Mouse (Mus musculus): ENCODE measurements at regions not wholly inside any gene's neighbourhood (a gene's known extent, or its start where the extent isn't known, plus 50 kb on each side); places are given as distances from the start of the nearest gene placed in this dataset.

- Histone ChIP-seq H3K36me3 (ENCODE audit: inconsistent target) (no peaks in the 10 kb centered on the region), H3K27ac (no peak overlapping the region), H3K4me3 (ENCODE audit: inconsistent target) (no peak overlapping the region), H3K79me2 (ENCODE audit: inconsistent target) (no peaks in the 10 kb centered on the region)
- 36% methylated on average over 5 of the region's 5 CpGs for WGBS (ENCODE audit: missing documents)
Measured at GRCm38 (mm10) chr9:32815473-32815872, 179.5 kb downstream of the Ets1 start.

DNA sequence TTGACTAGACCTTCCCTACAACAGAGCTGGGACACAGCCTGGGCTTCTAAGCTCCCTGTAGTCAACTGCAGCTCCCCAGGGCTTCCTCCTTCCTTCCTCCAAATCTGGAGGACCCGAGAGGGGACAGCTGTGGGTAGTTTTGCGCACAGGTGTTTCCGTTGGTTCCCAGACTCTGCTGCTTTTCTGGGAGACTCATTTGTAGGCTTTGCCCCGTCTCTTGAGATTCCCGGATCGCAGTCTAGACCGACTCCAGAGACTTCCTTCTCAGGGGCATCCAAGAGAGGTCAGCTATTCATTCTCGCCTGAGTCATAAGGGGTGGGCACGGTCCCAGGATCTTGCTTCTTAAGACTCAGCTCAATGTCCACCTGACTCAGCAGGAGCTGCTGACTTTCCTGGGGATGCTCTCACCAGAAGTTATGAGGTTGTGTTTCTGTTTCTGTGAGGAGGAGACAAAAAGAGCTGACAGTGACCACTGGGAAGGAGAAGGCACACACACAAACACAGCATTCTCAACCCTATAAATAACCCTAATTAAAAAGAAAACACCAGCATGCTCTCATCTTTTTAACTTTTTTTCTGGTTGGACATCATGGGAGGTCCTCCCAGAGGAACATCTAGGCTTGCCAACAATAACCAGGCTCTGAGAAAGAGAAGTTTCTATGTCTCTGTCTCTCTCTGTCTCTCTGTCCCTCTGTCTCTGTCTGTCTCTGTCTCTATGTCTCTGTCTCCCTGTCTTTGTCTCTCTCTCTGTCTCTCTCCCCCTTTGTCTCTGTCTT lies 180.8 kb downstream of the Ets1 start:
- WGBS (ENCODE audit: missing documents): 45% methylated on average over 9 of the region's 9 CpGs
- no peak overlapping the region for H3K4me3 ChIP-seq (ENCODE audit: inconsistent target)
- no peaks in the 10 kb centered on the region for H3K79me2 ChIP-seq (ENCODE audit: inconsistent target)
- no peak overlapping the region for H3K27ac ChIP-seq
- H3K36me3 ChIP-seq (ENCODE audit: inconsistent target): no peaks in the 10 kb centered on the region

DNA sequence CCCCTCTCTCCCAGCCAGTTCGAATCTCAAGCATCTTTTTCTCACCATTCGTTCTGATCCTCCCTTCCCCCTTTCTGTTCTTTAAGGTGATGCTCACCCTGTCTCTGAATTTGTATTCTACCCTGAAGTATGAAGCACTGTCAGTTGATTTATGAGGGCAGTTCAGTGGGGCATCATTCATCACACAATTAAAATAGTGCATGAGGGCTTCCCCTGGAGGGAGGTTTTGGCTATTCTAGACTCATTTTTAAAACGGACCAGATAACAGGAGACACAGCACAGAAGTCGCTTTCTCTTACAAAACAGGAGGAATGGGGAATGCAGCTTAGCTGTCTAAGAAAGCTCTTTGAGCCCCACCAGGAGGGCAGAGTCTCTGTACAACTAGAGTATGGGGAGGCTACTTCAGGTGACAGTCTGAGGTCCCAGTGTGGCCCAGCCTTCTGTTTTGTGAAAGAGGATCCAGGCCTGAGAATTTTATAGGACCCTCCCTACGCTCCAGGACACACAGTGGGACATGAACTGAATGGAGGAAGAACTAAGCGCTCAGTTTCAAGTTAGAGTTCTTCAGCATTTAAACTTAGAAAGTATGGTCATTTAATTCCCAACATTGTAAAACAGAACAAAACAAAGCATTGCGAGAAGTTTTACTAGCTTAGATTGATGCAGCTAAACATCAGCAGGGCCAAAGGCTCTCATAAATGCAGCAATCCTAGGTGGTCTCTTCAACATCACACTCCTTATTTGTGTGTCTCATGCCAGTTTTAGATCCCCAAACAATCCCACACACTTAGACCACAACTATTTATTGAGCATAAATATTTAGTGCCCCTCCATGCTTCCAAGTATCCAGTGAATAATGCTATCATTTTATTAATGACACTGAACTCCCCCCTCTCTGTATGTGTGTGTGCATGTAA lies 181.7 kb downstream of the Ets1 start:
- no peaks in the 10 kb centered on the region for H3K36me3 ChIP-seq (ENCODE audit: inconsistent target)
- WGBS (ENCODE audit: missing documents): 88% methylated on average over 7 of the region's 7 CpGs
- H3K79me2 ChIP-seq (ENCODE audit: inconsistent target): no peaks in the 10 kb centered on the region
- no peak overlapping the region for H3K4me3 ChIP-seq (ENCODE audit: inconsistent target)
- no peak overlapping the region for H3K27ac ChIP-seq

DNA sequence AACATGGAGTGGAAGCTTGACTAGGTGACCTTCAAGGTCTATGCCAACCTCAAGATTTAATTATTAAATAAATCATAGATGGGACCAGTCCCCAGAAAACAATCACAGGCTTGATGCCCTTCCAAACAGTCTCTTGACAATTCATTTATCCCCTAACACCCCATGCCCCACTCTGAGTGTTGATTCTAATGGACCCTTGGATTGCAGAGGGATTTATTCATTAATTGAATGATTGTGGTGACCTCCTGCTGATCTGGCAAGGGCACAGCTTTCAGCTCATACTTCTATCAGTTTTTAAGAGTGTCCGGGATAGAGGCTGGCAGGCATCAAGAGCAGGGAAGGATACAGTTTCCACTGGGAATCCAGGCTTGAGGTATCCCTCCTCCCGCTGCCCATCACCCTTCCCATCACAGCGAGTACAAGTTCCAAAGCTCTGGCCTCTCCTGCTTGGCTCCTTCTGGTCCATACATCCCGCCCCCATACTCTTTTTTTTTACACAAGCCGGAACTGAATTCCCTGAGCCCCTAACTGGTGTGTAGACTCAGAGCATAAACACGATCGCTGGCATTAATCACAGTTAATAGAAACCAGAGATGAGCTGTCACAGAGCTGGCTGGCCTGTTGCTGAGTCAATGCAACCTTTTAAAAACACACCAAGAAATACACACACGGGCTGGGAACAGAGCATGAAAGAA lies 187.6 kb downstream of the Ets1 start:
- Histone ChIP-seq H3K4me3 (ENCODE audit: inconsistent target) (no peak overlapping the region), H3K27ac (no peak overlapping the region), H3K79me2 (ENCODE audit: inconsistent target) (no peaks in the 10 kb centered on the region), H3K36me3 (ENCODE audit: inconsistent target) (no peaks in the 10 kb centered on the region)
- WGBS (ENCODE audit: missing documents): 92% methylated on average over 8 of the region's 8 CpGs

DNA sequence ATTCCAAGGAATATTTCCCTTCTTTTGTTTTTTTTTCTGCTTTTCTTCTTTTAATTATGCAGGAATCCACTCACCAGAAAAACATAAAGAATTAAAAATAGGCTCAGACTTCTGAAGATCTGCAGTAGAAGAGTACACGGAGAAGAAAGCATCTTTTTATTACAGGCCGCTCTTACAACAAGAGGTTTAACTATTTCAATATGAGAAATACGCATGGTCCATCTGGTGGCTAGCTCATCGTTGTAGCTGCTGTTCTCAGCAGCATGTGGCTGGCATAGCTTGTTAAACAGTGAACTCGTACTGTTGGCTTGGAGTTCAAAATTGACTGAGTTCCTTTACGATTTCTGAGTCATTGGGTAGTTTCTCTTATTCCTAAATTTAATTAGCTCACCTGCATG lies 188.1 kb downstream of the Ets1 start:
- H3K4me3 ChIP-seq (ENCODE audit: inconsistent target): no peak overlapping the region
- no peaks in the 10 kb centered on the region for H3K36me3 ChIP-seq (ENCODE audit: inconsistent target)
- 100% methylated on average over 6 of the region's 6 CpGs for WGBS (ENCODE audit: missing documents)

GRCm38 (mm10) chr9:32830268-32830891 lies 194.4 kb downstream of the Ets1 start:
- WGBS (ENCODE audit: missing documents): 95% methylated on average over 2 of the region's 2 CpGs
- H3K27ac ChIP-seq: no peak overlapping the region
- H3K79me2 ChIP-seq (ENCODE audit: inconsistent target): no peaks in the 10 kb centered on the region
- H3K36me3 ChIP-seq (ENCODE audit: inconsistent target): no peaks in the 10 kb centered on the region
- no peak overlapping the region for H3K4me3 ChIP-seq (ENCODE audit: inconsistent target)

More for the DNA sequence above, 188.1 kb downstream of the Ets1 start:
- no peaks in the 10 kb centered on the region for H3K79me2 ChIP-seq (ENCODE audit: inconsistent target)
- H3K27ac ChIP-seq: no peak overlapping the region

DNA sequence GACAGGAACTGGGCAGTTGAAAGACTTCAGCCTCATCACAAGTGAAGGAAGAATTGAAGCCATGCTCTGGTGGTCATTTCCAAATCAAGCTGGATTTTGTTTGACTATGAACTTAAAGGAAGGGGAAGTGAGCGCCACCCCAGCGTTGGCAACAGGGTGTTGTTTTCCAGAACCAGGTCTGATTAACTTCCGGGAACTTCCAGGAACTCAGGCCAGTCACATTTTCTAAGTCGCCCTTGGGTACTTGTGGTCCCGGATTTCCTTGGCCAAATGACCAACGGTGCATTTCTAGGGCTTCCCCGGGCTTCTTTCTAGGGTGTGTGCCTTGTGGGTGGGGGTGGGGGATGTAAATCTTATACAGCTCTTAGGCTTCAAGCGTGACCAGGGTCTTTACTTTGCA lies 197.4 kb downstream of the Ets1 start:
- H3K79me2 ChIP-seq (ENCODE audit: inconsistent target): no peaks in the 10 kb centered on the region
- WGBS (ENCODE audit: missing documents): 85% methylated on average over 8 of the region's 8 CpGs
- no peaks in the 10 kb centered on the region for H3K36me3 ChIP-seq (ENCODE audit: inconsistent target)
- no peak overlapping the region for H3K4me3 ChIP-seq (ENCODE audit: inconsistent target)
- H3K27ac ChIP-seq: no peak overlapping the region

- H3K36me3 ChIP-seq (ENCODE audit: inconsistent target): no peaks in the 10 kb centered on the region
- H3K79me2 ChIP-seq (ENCODE audit: inconsistent target): no peaks in the 10 kb centered on the region
- no peak overlapping the region for H3K27ac ChIP-seq
- H3K4me3 ChIP-seq (ENCODE audit: inconsistent target): no peak overlapping the region
- WGBS (ENCODE audit: missing documents): 88% methylated on average over 13 of the region's 13 CpGs
Measured at GRCm38 (mm10) chr9:32834751-32835625, 199.0 kb downstream of the Ets1 start.

DNA sequence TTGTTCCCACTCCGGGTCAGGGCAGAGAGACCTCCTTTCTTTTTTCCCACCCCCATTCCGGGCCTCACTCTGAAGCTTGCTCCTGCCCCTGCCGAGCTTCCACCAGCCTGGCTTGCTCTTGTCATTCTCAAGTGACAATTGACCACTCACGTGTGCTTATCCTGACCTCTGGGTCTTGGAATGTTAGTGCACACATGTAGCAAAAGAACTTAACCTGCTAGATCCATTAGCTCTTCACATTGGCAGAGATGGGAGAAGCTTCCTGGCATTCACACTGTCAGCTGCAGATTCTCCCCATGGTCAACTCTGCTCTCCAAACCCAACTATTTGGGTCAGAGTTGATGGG lies 199.6 kb downstream of the Ets1 start:
- Histone ChIP-seq H3K36me3 (ENCODE audit: inconsistent target) (no peaks in the 10 kb centered on the region), H3K79me2 (ENCODE audit: inconsistent target) (no peaks in the 10 kb centered on the region), H3K4me3 (ENCODE audit: inconsistent target) (no peak overlapping the region), H3K27ac (no peak overlapping the region)
- 76% methylated on average over 4 of the region's 4 CpGs for WGBS (ENCODE audit: missing documents)

DNA sequence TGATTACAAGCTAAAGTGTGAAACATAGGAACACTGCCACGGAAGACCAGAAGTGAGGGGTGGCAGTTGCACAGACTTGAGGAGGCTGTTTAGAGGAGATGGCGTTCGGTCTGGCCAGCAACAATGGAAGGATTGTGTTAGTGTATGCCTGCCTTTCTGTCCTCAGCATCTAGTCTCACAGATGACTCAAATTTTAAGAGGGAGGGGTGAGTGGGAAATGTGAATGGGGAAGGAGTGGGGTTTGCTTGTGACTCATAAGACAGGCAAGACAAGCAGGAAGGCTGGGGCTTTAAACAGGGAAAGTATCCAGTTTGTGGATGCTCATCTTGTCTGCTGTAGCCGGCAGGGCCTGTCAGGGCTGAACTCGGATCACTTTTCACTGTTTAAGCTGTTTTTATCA lies 200.3 kb downstream of the Ets1 start:
- Histone ChIP-seq H3K36me3 (ENCODE audit: inconsistent target) (no peaks in the 10 kb centered on the region), H3K4me3 (ENCODE audit: inconsistent target) (no peak overlapping the region), H3K27ac (no peak overlapping the region), H3K79me2 (ENCODE audit: inconsistent target) (no peaks in the 10 kb centered on the region)
- 83% methylated on average over 5 of the region's 5 CpGs for WGBS (ENCODE audit: missing documents)

GRCm38 (mm10) chr9:32847361-32847760 lies 211.3 kb downstream of the Ets1 start:
- Histone ChIP-seq H3K27ac (no peak overlapping the region), H3K4me3 (ENCODE audit: inconsistent target) (no peak overlapping the region), H3K79me2 (ENCODE audit: inconsistent target) (no peaks in the 10 kb centered on the region), H3K36me3 (ENCODE audit: inconsistent target) (no peaks in the 10 kb centered on the region)
- WGBS (ENCODE audit: missing documents): 81% methylated on average over 2 of the region's 2 CpGs

DNA sequence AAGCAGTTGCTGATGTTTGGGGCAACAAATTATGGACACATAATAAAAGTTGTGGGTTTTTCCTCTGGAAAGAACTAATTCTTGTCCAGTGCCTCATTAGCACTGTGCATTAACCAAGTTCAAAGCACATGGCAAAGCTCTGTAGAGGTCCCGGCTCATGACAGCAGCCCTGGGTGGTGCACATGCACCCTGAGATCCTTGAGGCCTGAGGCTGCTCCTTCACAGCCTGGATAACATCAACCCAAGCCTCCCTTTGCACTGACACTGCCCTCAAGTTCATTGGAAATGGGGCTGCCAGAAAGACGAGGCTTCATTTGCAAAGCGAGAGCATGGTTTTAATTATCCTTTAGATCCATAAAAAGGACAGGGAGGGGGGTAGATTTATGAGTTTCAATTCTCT lies 216.3 kb downstream of the Ets1 start:
- H3K36me3 ChIP-seq (ENCODE audit: inconsistent target): no peaks in the 10 kb centered on the region
- H3K4me3 ChIP-seq (ENCODE audit: inconsistent target): no peak overlapping the region
- WGBS (ENCODE audit: missing documents): 96% methylated on average over 3 of the region's 3 CpGs
- no peaks in the 10 kb centered on the region for H3K79me2 ChIP-seq (ENCODE audit: inconsistent target)
- no peak overlapping the region for H3K27ac ChIP-seq

- no peaks in the 10 kb centered on the region for H3K36me3 ChIP-seq (ENCODE audit: inconsistent target)
- no peak overlapping the region for H3K4me3 ChIP-seq (ENCODE audit: inconsistent target)
- H3K79me2 ChIP-seq (ENCODE audit: inconsistent target): no peaks in the 10 kb centered on the region
- WGBS (ENCODE audit: missing documents): 77% methylated on average over 5 of the region's 5 CpGs
- no peak overlapping the region for H3K27ac ChIP-seq
Measured at GRCm38 (mm10) chr9:32863286-32863685, 227.3 kb downstream of the Ets1 start.

DNA sequence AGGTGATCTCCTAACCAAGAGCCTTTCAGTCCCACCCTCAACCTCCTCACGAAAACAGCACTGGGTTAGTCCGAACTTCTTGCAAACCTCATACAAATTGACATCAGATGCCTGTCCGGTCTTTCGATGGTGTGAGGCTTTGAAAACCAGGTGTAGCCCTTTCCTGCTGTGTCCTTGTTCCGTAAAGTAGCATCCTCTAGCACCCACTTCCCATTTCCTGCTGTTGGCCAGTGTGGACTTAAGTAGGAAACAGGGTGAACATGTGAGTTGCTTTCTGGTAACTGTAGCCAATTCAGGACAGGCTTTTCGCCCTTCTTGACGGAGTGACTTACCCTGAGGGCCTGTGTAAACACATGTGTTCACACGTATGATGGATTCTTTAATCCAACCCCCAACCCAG lies 232.9 kb downstream of the Ets1 start:
- Histone ChIP-seq H3K4me3 (ENCODE audit: inconsistent target) (no peak overlapping the region), H3K27ac (no peak overlapping the region), H3K36me3 (ENCODE audit: inconsistent target) (no peaks in the 10 kb centered on the region), H3K79me2 (ENCODE audit: inconsistent target) (no peaks in the 10 kb centered on the region)
- WGBS (ENCODE audit: missing documents): 95% methylated on average over 8 of the region's 8 CpGs

Measured in macrophage (primary cell).